Mouse (Mus musculus) brain, embryonic 14.5 days (tissue): ENCODE data around the gene Rdh7.

Experiments
- CTCF ChIP-seq: fragments of 200-500 bp; IDR thresholded peaks from 2 replicates; pipeline ENCODE4 v1.5.1; 2012; ENCODE audit warnings: inconsistent platforms, mild to moderate bottlenecking, moderate library complexity, borderline replicate concordance; ENCODE audit not compliant: insufficient read depth, insufficient read length; ENCODE audit errors: extremely low read depth
- POLR2A ChIP-seq: fragments of 200-500 bp; IDR thresholded peaks from 2 replicates; pipeline ENCODE4 v1.6.1; 2012; ENCODE audit warnings: mild to moderate bottlenecking, inconsistent platforms, borderline replicate concordance; ENCODE audit not compliant: poor library complexity, insufficient read depth, insufficient read length, severe bottlenecking; ENCODE audit errors: extremely low read depth

DNA sequence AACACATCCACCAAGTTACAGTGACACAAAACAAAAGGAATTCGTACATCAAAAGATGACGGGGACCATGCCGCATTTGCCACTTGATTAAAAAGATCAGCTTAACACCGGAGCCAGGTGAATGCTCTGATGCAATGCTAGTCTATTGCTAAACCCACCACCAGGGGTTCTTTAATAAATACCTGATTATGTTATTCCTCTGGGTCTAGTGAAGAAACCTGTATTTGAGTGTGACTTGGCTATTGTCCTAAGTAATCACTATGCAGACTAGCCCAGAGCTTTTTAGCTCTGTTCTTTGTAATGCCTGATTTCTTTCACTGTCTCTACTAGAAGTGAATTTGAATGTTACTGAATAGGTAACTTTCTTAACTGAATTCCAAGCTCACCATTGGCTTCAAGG, 7.6 kb downstream of the Rdh7 start:
- TF ChIP-seq POLR2A (no peak), CTCF (no peak)
